Mouse (Mus musculus) CH12.LX (cell line): ENCODE measurements around the gene Tmco5. TPM values are rescaled to one million over a fixed set of nuclear protein-coding genes. Genes with fewer than 3 reads are reported as not detected.

Source experiments
- DNase-seq: peaks from one replicate; pipeline ENCODE4 v3.0.0-alpha.2; 2013; ENCODE audit errors: extremely low read depth
- H3K27ac ChIP-seq: 2 replicates; pipeline ENCODE4 v1.5.1; 2012; ENCODE audit warnings: low read depth, mild to moderate bottlenecking, control low read depth, moderate library complexity; ENCODE audit not compliant: insufficient read depth
- H3K27me3 ChIP-seq: replicated peaks from 2 replicates; pipeline ENCODE3; 2012; ENCODE audit warnings: inconsistent platforms
- H3K36me3 ChIP-seq, 2 experiments: replicated peaks in 1 of 2; 2 replicates each; pipeline versions ENCODE3 to v1.6.1; 2012; ENCODE audit warnings: inconsistent platforms in 1 of 2, low read length in 1 of 2, mild to moderate bottlenecking in 1 of 2, mixed read lengths in 1 of 2, moderate library complexity in 1 of 2; ENCODE audit not compliant: control insufficient read depth in 1 of 2, insufficient read depth in 1 of 2
- H3K4me1 ChIP-seq, 2 experiments: 2 replicates each; pipeline ENCODE4 v1.6.1; 2012; ENCODE audit warnings: inconsistent platforms in 1 of 2, moderate library complexity in 1 of 2; ENCODE audit not compliant: insufficient read depth in 2 of 2, control insufficient read depth in 1 of 2
- H3K4me2 ChIP-seq: 2 replicates; pipeline ENCODE4 v1.6.1; 2012; ENCODE audit warnings: low read depth, mild to moderate bottlenecking, control low read depth; ENCODE audit not compliant: poor library complexity, insufficient read depth, severe bottlenecking
- H3K4me3 ChIP-seq, 3 experiments: fragments of 150-350 bp in 1 of 3; sonication (generic) in 1 of 3; replicated peaks in 1 of 3; 2 replicates each; pipeline versions ENCODE3 to v1.5.1; 2011 to 2012; ENCODE audit warnings: low read depth in 2 of 3, low read length in 2 of 3, mild to moderate bottlenecking in 2 of 3, moderate library complexity in 2 of 3, control low read depth in 1 of 3, improper control_type of control experiment in 1 of 3, inconsistent platforms in 1 of 3, mixed read lengths in 1 of 3; ENCODE audit not compliant: poor library complexity in 1 of 3
- H3K79me2 ChIP-seq: replicated peaks from 2 replicates; pipeline ENCODE4 v1.6.1; 2012; ENCODE audit warnings: mild to moderate bottlenecking, moderate library complexity; ENCODE audit not compliant: control insufficient read depth, poor library complexity, insufficient read depth, severe bottlenecking; ENCODE audit errors: extremely low read depth
- H3K9ac ChIP-seq: 2 replicates; pipeline ENCODE4 v1.6.1; 2012; ENCODE audit warnings: low read depth, mild to moderate bottlenecking, control low read depth, moderate library complexity; ENCODE audit not compliant: insufficient read depth
- H3K9me3 ChIP-seq: replicated peaks from 2 replicates; pipeline ENCODE3; 2012; ENCODE audit warnings: low read length, inconsistent platforms, mixed read lengths
- BHLHE40 ChIP-seq: IDR thresholded peaks from 2 replicates; pipeline ENCODE4 v1.6.1; 2011; ENCODE audit warnings: mild to moderate bottlenecking, low read depth, low read length, improper control_type of control experiment
- CHD2 ChIP-seq: IDR thresholded peaks from 2 replicates; pipeline ENCODE4 v1.6.1; 2011; ENCODE audit warnings: low read length, improper control_type of control experiment
- E2F4 ChIP-seq: IDR thresholded peaks from 2 replicates; pipeline ENCODE4 v1.6.1; 2011; ENCODE audit warnings: low read depth, low read length, improper control_type of control experiment; ENCODE audit not compliant: insufficient replicate concordance
- ELF1 ChIP-seq: IDR thresholded peaks from 2 replicates; pipeline ENCODE4 v1.6.1; 2014; ENCODE audit warnings: low read depth, mild to moderate bottlenecking, inconsistent platforms, low read length, improper control_type of control experiment
- EP300 ChIP-seq: IDR thresholded peaks from 2 replicates; pipeline ENCODE4 v1.6.1; 2011; ENCODE audit warnings: low read length, improper control_type of control experiment
- HCFC1 ChIP-seq: IDR thresholded peaks from 2 replicates; pipeline ENCODE4 v1.6.1; 2012; ENCODE audit warnings: low read depth, mild to moderate bottlenecking, inconsistent platforms, low read length, improper control_type of control experiment
- IRF4 ChIP-seq: IDR thresholded peaks from 2 replicates; pipeline ENCODE4 v1.6.1; 2014; ENCODE audit warnings: low read depth, mild to moderate bottlenecking, inconsistent platforms, low read length, improper control_type of control experiment
- JUN ChIP-seq: IDR thresholded peaks from 2 replicates; pipeline ENCODE4 v1.6.1; 2011; ENCODE audit warnings: low read depth, mild to moderate bottlenecking, low read length, improper control_type of control experiment, moderate library complexity; ENCODE audit not compliant: insufficient read depth
- JUND ChIP-seq: conservative IDR thresholded peaks from 2 replicates; pipeline ENCODE4 v1.6.1; 2011; ENCODE audit warnings: low read depth, low read length, improper control_type of control experiment
- MAFK ChIP-seq: IDR thresholded peaks from 2 replicates; pipeline ENCODE4 v1.6.1; 2011; ENCODE audit warnings: low read length, improper control_type of control experiment; ENCODE audit not compliant: insufficient replicate concordance
- MAX ChIP-seq: IDR thresholded peaks from 2 replicates; pipeline ENCODE4 v1.6.1; 2011; ENCODE audit warnings: low read length, improper control_type of control experiment
- MAZ ChIP-seq: IDR thresholded peaks from 2 replicates; pipeline ENCODE4 v1.6.1; 2012; ENCODE audit warnings: low read depth, mild to moderate bottlenecking, inconsistent platforms, low read length, improper control_type of control experiment, moderate library complexity
- MEF2A ChIP-seq: IDR thresholded peaks from 2 replicates; pipeline ENCODE4 v1.6.1; 2014; ENCODE audit warnings: low read depth, mild to moderate bottlenecking, inconsistent platforms, low read length, improper control_type of control experiment, borderline replicate concordance
- MXI1 ChIP-seq: IDR thresholded peaks from 2 replicates; pipeline ENCODE4 v1.6.1; 2011; ENCODE audit warnings: mild to moderate bottlenecking, low read depth, low read length, improper control_type of control experiment
- PAX5 ChIP-seq: IDR thresholded peaks from 2 replicates; pipeline ENCODE4 v1.6.1; 2012; ENCODE audit warnings: low read length, inconsistent platforms, mixed read lengths
- POLR2A ChIP-seq: IDR thresholded peaks from 2 replicates; pipeline ENCODE4 v1.6.1; 2011; ENCODE audit warnings: low read depth, mild to moderate bottlenecking, improper control_type of control experiment, low read length
- POLR2AphosphoS2 ChIP-seq: IDR thresholded peaks from 2 replicates; pipeline ENCODE4 v1.6.1; 2011; ENCODE audit warnings: low read depth, low read length, improper control_type of control experiment
- RCOR1 ChIP-seq: conservative IDR thresholded peaks from 2 replicates; pipeline ENCODE4 v1.6.1; 2012; ENCODE audit warnings: low read depth, mild to moderate bottlenecking, inconsistent platforms, low read length, improper control_type of control experiment
- SMC3 ChIP-seq: IDR thresholded peaks from 2 replicates; pipeline ENCODE4 v1.6.1; 2011; ENCODE audit warnings: low read depth, low read length, improper control_type of control experiment
- TBP ChIP-seq: conservative IDR thresholded peaks from 2 replicates; pipeline ENCODE4 v1.6.1; 2011; ENCODE audit warnings: low read depth, low read length, improper control_type of control experiment
- UBTF ChIP-seq: IDR thresholded peaks from 2 replicates; pipeline ENCODE4 v1.6.1; 2012; ENCODE audit warnings: low read depth, mild to moderate bottlenecking, inconsistent platforms, low read length, improper control_type of control experiment, moderate library complexity
- USF1 ChIP-seq: IDR thresholded peaks from 2 replicates; pipeline ENCODE4 v1.6.1; 2014; ENCODE audit warnings: low read depth, mild to moderate bottlenecking, inconsistent platforms, low read length, improper control_type of control experiment
- USF2 ChIP-seq: conservative IDR thresholded peaks from 2 replicates; pipeline ENCODE4 v1.6.1; 2011; ENCODE audit warnings: low read depth, low read length, improper control_type of control experiment
- ZC3H11A ChIP-seq: IDR thresholded peaks from 2 replicates; pipeline ENCODE4 v1.6.1; 2012; ENCODE audit warnings: low read depth, mild to moderate bottlenecking, inconsistent platforms, low read length, improper control_type of control experiment
- ZKSCAN1 ChIP-seq: IDR thresholded peaks from 2 replicates; pipeline ENCODE4 v1.6.1; 2012; ENCODE audit warnings: low read depth, inconsistent platforms, low read length, improper control_type of control experiment, borderline replicate concordance
- ZMIZ1 ChIP-seq: IDR thresholded peaks from 2 replicates; pipeline ENCODE4 v1.6.1; 2012; ENCODE audit warnings: low read depth, mild to moderate bottlenecking, inconsistent platforms, low read length, improper control_type of control experiment
- ZNF384 ChIP-seq: IDR thresholded peaks from 2 replicates; pipeline ENCODE4 v1.6.1; 2012; ENCODE audit warnings: low read depth, low read length, improper control_type of control experiment, inconsistent platforms
- dilution Hi-C: fragments of 300-500 bp; cut with MboI; formaldehyde crosslinking; loops from 2 replicates; pipeline ENCODE4 v1.14.3; 2020; ENCODE audit warnings: low sequenced_read_pairs; ENCODE audit not compliant: extremely low pct_unique_long_range_greater_than_20kb, extremely low pct_ligation_motif_present
- in situ Hi-C: fragments of 300-500 bp; cut with MboI; formaldehyde crosslinking; loops from 3 replicates; pipeline ENCODE4 v1.14.3; 2019; ENCODE audit warnings: low sequenced_read_pairs, low pct_ligation_motif_present, low pct_unique_long_range_greater_than_20kb, mixed read lengths
- polyA plus RNA-seq: library from polyadenylated mRNA; unstranded; fragments of >175 nt; gene quantifications from 2 replicates; pipeline ENCODE4 v1.2.1, GENCODE M21; 2012; ENCODE audit warnings: low read depth; ENCODE audit not compliant: insufficient read length
- total RNA-seq, 2 experiments: library from RNA; depleted of rRNA; stranded (reverse); fragments of 300-350 nt in 1 of 2; fragments of >200 nt in 1 of 2; gene quantifications; 2 replicates each; pipeline ENCODE4 v1.2.3; 2012 to 2014

Gene Tmco5
- total and polyA plus RNA-seq, 3 experiments: not detected

- Histone ChIP-seq H3K9ac (no peak overlapping the region), H3K36me3 (no peaks in the 10 kb centered on the region), H3K79me2 (no peaks in the 10 kb centered on the region), H3K4me3 (no peak overlapping the region), H3K4me2 (no peak overlapping the region), H3K27me3 (no peaks in the 10 kb centered on the region), H3K9me3 (no peaks in the 10 kb centered on the region), H3K27ac (no peak overlapping the region), H3K4me1 (no peaks in the 10 kb centered on the region)
- DNase-seq: no peak
- in situ Hi-C loops (no loop called here), dilution Hi-C loops (no loop called here)
- no peak for TF ChIP-seq ZKSCAN1
- TF ChIP-seq BHLHE40: no peak
- TF ChIP-seq MAFK: no peak
Observed at GRCm38 (mm10) chr2:116936371-116936770, 57.9 kb downstream of the Tmco5 start.

- Histone ChIP-seq H3K36me3 (no peaks in the 10 kb centered on the region), H3K4me3 (no peak overlapping the region), H3K79me2 (no peaks in the 10 kb centered on the region), H3K27me3 (no peaks in the 10 kb centered on the region), H3K9ac (no peak overlapping the region), H3K27ac (no peak overlapping the region), H3K4me2 (no peak overlapping the region), H3K4me1 (peaks cover 0 to under 1% of the 10 kb centered on the region in 2 experiments; a peak in 2 of 4 replicates), H3K9me3 (no peaks in the 10 kb centered on the region)
- no peak for DNase-seq
- dilution Hi-C loops (no loop called here), in situ Hi-C loops (no loop called here)
- TF ChIP-seq MEF2A: no peak
- TF ChIP-seq MAZ: no peak
- no peak for TF ChIP-seq E2F4
- no peak for TF ChIP-seq POLR2A
- no peak for TF ChIP-seq USF1
- TF ChIP-seq CHD2: no peak
- TF ChIP-seq USF2: no peak
- TF ChIP-seq SMC3: no peak
- TF ChIP-seq JUN: no peak
- no peak for TF ChIP-seq ZMIZ1
- TF ChIP-seq HCFC1: no peak
- TF ChIP-seq TBP: no peak
- TF ChIP-seq MAFK: no peak
Observed at GRCm38 (mm10) chr2:116937166-116937565, 58.7 kb downstream of the Tmco5 start.

- Histone ChIP-seq H3K4me1 (peaks cover 3 to 13% of the 10 kb centered on the region in 2 experiments; a peak in 3 of 4 replicates), H3K9me3 (no peaks in the 10 kb centered on the region), H3K4me2 (no peak overlapping the region), H3K9ac (no peak overlapping the region), H3K36me3 (no peaks in the 10 kb centered on the region), H3K79me2 (no peaks in the 10 kb centered on the region), H3K4me3 (no peak overlapping the region), H3K27me3 (no peaks in the 10 kb centered on the region), H3K27ac (no peak overlapping the region)
- dilution Hi-C loops (no loop called here), in situ Hi-C loops (no loop called here)
- DNase-seq: no peak
- TF ChIP-seq ZC3H11A: no peak
- TF ChIP-seq POLR2A: no peak
- TF ChIP-seq ZNF384: no peak
- no peak for TF ChIP-seq IRF4
- no peak for TF ChIP-seq MEF2A
- no peak for TF ChIP-seq PAX5
- TF ChIP-seq EP300: no peak
- no peak for TF ChIP-seq ZMIZ1
- no peak for TF ChIP-seq UBTF
- TF ChIP-seq MXI1: no peak
- no peak for TF ChIP-seq CHD2
- no peak for TF ChIP-seq MAX
- TF ChIP-seq ELF1: no peak
- TF ChIP-seq E2F4: no peak
- no peak for TF ChIP-seq MAZ
- TF ChIP-seq RCOR1: no peak
- TF ChIP-seq JUND: no peak
- TF ChIP-seq HCFC1: no peak
- no peak for TF ChIP-seq POLR2AphosphoS2
Observed at GRCm38 (mm10) chr2:116941816-116942215, 63.3 kb downstream of the Tmco5 start.
